Mouse (Mus musculus) CH12.LX (cell line): Measurements from ENCODE around the gene Gm21411.

Source experiments
- CHD1 ChIP-seq: IDR thresholded peaks from 2 replicates; pipeline ENCODE4 v1.6.1; 2012; ENCODE audit warnings: low read depth, low read length, improper control_type of control experiment, inconsistent platforms
- CHD2 ChIP-seq: IDR thresholded peaks from 2 replicates; pipeline ENCODE4 v1.6.1; 2011; ENCODE audit warnings: low read length, improper control_type of control experiment
- CTCF ChIP-seq, 2 experiments: IDR thresholded peaks in 1 of 2; conservative IDR thresholded peaks in 1 of 2; 2 replicates each; pipeline ENCODE4 v1.5.1; 2011 to 2012; ENCODE audit warnings: low read depth in 2 of 2, low read length in 2 of 2, improper control_type of control experiment in 1 of 2, inconsistent platforms in 1 of 2, mild to moderate bottlenecking in 1 of 2, moderate library complexity in 1 of 2
- EP300 ChIP-seq: IDR thresholded peaks from 2 replicates; pipeline ENCODE4 v1.6.1; 2011; ENCODE audit warnings: low read length, improper control_type of control experiment
- HCFC1 ChIP-seq: IDR thresholded peaks from 2 replicates; pipeline ENCODE4 v1.6.1; 2012; ENCODE audit warnings: low read depth, mild to moderate bottlenecking, inconsistent platforms, low read length, improper control_type of control experiment
- IRF4 ChIP-seq: IDR thresholded peaks from 2 replicates; pipeline ENCODE4 v1.6.1; 2014; ENCODE audit warnings: low read depth, mild to moderate bottlenecking, inconsistent platforms, low read length, improper control_type of control experiment
- MAX ChIP-seq: IDR thresholded peaks from 2 replicates; pipeline ENCODE4 v1.6.1; 2011; ENCODE audit warnings: low read length, improper control_type of control experiment
- MXI1 ChIP-seq: IDR thresholded peaks from 2 replicates; pipeline ENCODE4 v1.6.1; 2011; ENCODE audit warnings: mild to moderate bottlenecking, low read depth, low read length, improper control_type of control experiment
- NELFE ChIP-seq: IDR thresholded peaks from 2 replicates; pipeline ENCODE4 v1.6.1; 2011; ENCODE audit warnings: low read depth, low read length, improper control_type of control experiment
- POLR2A ChIP-seq: IDR thresholded peaks from 2 replicates; pipeline ENCODE4 v1.6.1; 2011; ENCODE audit warnings: low read depth, mild to moderate bottlenecking, improper control_type of control experiment, low read length
- TBP ChIP-seq: conservative IDR thresholded peaks from 2 replicates; pipeline ENCODE4 v1.6.1; 2011; ENCODE audit warnings: low read depth, low read length, improper control_type of control experiment
- USF1 ChIP-seq: IDR thresholded peaks from 2 replicates; pipeline ENCODE4 v1.6.1; 2014; ENCODE audit warnings: low read depth, mild to moderate bottlenecking, inconsistent platforms, low read length, improper control_type of control experiment
- ZNF384 ChIP-seq: IDR thresholded peaks from 2 replicates; pipeline ENCODE4 v1.6.1; 2012; ENCODE audit warnings: low read depth, low read length, improper control_type of control experiment, inconsistent platforms

DNA sequence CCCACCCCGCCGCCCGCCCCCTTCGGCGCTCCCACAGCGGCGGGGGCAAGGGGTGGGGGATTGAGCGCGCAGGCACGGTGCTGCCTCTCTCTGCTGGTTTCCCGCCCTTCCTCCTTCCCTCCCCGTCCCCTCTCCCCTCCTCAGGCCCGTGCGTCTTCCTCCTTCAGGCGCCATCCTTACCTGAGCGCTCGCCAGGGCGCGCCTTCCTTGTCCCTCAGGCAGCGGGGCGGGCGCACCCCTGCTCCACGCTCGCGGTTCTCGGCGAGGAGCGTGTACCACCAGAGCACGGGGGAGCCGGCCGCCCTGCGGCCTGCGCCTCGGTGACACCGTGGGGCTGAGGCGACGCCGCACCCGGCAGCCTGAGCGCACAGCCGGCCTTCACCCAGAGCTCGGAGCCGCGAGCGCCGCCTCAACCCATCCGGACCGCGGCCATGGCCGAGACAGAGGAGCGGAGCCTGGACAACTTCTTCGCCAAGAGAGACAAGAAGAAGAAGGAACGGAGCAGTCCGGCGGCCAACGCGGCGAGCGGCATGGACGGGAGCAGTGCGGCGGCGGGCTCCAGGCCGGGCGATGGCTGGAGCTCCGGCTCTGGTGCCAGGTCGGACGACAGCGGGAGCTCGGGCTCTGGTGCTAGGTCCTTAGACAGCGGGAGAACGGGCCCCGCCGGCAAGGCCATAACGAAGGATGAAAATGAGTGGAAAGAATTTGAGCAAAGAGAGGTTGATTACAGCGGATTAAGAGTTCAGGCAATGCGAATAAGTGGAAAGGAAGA lies 23.1 kb upstream of the Gm21411 start:
- TF ChIP-seq CTCF (conservative IDR thresholded peaks at IDR 0.05 in 1 of 2, IDR thresholded peaks at IDR 0.05 in 1 of 2; ENCODE audit: low read depth in 2 of 2, low read length in 2 of 2), result no peak
- TF ChIP-seq EP300, result no peak
- no peak for TF ChIP-seq MAX
- no peak for TF ChIP-seq ZNF384
- no peak for TF ChIP-seq IRF4
- TF ChIP-seq HCFC1, result no peak
- TF ChIP-seq POLR2A, result no peak
- TF ChIP-seq TBP, result no peak
- TF ChIP-seq NELFE, result no peak
- TF ChIP-seq CHD1, result no peak
- TF ChIP-seq MXI1, result no peak
- TF ChIP-seq USF1, result no peak
- TF ChIP-seq CHD2, result no peak
